Mouse (Mus musculus): ENCODE measurements around the gene Crtc1.
A peak's percentile ranks its signal among the peaks of the same experiment; 100 is the strongest.

The Crtc1 gene

GRCm38 (mm10) chr8:70393087-70393486 is 46.3 kb downstream of the Crtc1 start:
- ATAC-seq (ENCODE audit: low TSS enrichment): no peak

DNA sequence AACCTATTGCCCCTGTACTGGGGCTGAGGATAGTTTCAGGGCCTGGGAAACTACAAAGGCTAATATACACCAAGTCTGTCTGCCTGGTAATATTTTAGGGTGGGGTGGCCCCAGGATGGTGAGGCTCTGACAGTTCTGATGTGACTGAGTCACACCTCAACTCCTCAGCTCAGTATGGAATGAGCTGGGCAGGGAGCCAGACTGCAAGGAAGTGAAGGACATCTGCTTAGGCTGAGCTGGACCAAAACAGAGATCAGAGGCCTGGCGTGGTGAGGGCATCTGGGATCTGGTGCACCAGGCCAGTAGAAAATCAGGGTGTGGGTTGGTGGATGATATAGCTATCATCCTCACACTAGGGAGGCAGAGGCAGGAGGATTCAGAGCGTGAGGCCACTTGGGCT is 49.7 kb downstream of the Crtc1 start:
- ATAC-seq (ENCODE audit: low TSS enrichment): 0 out of 2 replicates have a peak, but pooled peaks have one; percentile 19

DNA sequence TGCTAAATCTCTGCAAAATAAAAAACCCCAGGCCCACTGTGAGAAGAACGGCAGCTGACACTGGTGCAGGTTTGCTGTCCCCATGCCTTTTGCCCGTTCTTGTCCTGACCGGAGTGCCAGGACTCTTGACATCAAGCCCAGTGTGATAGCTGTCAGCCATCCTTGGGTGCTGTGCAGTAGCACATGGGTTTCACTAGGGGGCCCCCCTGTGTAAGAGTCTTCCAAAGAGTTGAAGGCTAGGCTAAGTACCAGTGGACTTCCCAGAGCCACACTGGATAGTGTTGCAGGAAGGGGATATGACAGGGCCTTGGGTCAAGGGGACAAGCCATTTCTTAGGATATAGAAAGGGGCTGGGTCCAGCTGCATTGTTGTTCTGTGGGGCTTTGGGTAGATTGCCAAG is 56.1 kb downstream of the Crtc1 start:
- peak; percentile 72 for ATAC-seq (ENCODE audit: low TSS enrichment)

DNA sequence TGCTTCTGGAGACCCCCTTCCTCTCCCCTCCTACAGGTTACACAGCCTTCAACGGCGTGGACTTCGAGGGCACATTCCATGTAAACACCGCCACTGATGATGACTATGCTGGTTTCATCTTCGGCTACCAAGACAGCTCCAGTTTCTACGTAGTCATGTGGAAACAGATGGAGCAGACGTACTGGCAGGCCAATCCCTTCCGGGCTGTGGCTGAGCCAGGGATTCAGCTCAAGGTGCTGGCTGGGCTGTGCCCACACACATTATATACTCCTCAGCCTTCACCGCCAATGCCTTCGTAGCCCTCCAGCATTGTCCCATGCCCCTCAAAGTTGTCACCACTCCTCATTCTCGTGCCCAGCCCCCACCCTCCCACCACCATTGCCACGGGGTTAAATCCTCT is 59.3 kb downstream of the Crtc1 start:
- peak; percentile 71 for ATAC-seq (ENCODE audit: low TSS enrichment)

- ATAC-seq (ENCODE audit: low TSS enrichment): no peak
Measured at GRCm38 (mm10) chr8:70377049-70377448, 62.3 kb downstream of the Crtc1 start.

- ATAC-seq (ENCODE audit: low TSS enrichment): no peak
Measured at GRCm38 (mm10) chr8:70376275-70376741, 63.1 kb downstream of the Crtc1 start.

DNA sequence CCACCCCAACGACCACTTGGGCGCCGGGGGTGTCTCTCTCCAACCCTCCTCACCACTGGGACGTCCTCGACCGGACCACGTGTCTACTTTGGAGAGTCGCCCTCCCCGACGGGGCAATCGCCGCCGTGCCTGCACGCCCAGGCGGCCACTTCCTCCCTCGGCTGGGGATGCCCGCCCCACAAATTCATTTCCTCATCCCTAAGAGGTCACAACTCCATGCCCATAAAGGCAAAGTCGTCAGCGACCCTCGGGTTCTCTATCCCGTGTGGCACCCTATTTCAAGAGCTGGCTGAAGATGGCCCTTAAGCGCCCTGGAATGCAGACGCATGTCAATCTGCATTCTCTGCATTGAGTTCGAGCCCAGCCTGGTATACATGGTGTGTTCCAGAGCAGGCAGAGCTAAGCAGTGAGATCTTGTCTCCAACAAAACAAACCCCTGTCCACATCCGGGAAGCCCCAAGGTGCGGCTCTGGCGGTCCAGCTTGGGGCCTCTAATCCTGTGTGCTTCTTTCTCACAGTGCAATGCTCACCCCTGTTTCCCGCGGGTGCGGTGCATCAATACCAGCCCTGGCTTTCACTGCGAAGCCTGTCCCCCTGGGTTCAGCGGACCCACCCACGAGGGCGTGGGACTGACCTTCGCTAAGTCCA is 64.0 kb downstream of the Crtc1 start:
- ATAC-seq (ENCODE audit: low TSS enrichment): no peak

- ATAC-seq (ENCODE audit: low TSS enrichment): 0 out of 2 replicates have a peak, but pooled peaks have one; percentile 22
Measured at GRCm38 (mm10) chr8:70374318-70374927, 65.0 kb downstream of the Crtc1 start.

- no peak for ATAC-seq (ENCODE audit: low TSS enrichment)
Measured at GRCm38 (mm10) chr8:70373397-70374317, 65.7 kb downstream of the Crtc1 start, which contains the start of gene Comp. Comp (plus strand) TSS chr8:70373558.

GRCm38 (mm10) chr8:70371951-70372350 is 67.4 kb downstream of the Crtc1 start:
- ATAC-seq (ENCODE audit: low TSS enrichment): no peak

DNA sequence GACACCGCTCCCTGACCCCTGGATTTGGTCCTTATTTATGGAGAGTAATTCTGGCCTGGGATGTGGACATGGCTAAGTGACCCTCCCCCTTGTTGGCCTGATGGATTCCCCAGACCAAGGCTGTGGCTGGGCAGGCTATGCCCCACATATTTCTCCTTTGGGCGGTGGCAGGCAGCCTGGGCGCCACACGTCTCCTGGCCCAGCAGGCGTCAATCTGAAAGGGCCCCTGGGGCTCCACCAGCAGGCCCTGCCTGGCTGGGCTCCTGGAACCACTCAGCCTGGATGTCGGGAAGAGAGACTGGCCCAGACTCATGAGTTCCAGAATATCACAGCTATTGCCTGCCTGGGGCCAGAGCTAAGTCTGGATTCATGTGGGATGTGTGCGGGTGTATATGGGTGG is 68.9 kb downstream of the Crtc1 start:
- no peak for ATAC-seq (ENCODE audit: low TSS enrichment)

GRCm38 (mm10) chr8:70366588-70366987 is 72.8 kb downstream of the Crtc1 start:
- ATAC-seq (ENCODE audit: low TSS enrichment): no peak

DNA sequence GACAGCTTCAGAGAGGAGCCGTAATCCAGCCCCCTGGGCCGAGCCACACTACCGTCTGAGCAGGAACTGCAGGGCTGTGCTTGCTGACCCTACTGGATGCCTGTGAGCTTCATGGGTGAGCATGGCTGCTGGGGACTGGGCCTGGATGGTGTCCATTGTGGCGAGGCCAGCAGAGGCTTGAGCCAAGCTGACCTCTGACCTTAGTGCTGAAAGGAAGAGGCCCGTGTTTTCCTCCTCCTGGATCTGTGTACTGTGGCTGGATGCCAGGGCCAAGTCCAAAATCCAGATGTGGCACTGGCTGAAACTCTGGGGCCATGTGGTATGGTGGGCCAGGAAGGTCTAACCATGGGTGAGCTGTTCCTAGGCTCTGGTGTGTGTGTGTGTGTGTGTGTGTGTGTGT is 75.3 kb downstream of the Crtc1 start:
- ATAC-seq (ENCODE audit: low TSS enrichment): no peak

DNA sequence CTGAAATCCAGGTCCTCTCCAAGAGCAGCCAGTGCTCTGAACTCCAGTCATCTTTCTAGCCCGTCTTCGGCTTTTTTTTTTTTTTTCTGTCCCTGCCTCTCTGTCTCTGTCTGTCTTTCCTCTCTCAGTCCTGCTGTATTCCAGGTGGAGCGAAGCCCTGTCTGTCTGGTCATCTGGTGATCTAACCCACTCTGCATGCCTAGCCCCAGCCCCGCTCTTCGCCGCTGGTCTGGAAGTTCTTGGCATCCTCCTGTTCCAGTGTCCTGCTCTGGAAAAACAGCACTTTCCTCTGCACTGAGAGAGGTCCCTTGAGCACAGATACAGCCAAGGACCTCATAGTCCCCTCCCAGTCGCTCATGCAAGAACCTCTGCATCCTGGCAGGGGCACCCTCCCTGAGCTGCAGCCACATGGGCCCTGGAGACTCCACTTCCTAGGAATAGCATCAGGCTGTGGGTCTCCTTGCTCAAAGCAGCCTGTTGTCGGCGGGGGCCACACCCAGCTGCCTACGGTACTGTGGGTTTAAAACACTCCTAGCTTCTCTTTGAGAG is 77.8 kb downstream of the Crtc1 start:
- ATAC-seq (ENCODE audit: low TSS enrichment): no peak

DNA sequence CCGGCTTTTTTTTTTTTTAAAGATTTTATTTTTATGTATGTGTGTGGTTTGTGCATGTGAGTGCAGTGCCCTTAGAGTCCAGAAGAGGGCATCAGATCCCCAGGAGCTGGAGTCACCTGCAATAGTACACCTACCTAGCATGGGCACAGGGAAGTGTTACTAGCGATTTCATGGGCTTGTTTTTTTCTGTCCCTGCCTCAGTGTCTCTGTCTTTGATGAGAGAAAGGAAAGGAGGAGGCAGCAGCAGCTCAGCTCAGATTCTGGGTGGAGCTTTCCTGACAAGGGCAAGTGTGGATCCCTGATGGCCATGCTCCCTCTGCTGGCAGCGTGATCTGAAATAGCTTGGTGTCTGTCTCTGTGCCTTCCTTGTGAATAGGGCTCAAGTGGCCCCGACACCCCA is 78.6 kb downstream of the Crtc1 start:
- no peak for ATAC-seq (ENCODE audit: low TSS enrichment)

- ATAC-seq (ENCODE audit: low TSS enrichment): no peak
Measured at GRCm38 (mm10) chr8:70359411-70359810, 80.0 kb downstream of the Crtc1 start.

- no peak for ATAC-seq (ENCODE audit: low TSS enrichment)
Measured at GRCm38 (mm10) chr8:70356111-70356510, 83.3 kb downstream of the Crtc1 start.

DNA sequence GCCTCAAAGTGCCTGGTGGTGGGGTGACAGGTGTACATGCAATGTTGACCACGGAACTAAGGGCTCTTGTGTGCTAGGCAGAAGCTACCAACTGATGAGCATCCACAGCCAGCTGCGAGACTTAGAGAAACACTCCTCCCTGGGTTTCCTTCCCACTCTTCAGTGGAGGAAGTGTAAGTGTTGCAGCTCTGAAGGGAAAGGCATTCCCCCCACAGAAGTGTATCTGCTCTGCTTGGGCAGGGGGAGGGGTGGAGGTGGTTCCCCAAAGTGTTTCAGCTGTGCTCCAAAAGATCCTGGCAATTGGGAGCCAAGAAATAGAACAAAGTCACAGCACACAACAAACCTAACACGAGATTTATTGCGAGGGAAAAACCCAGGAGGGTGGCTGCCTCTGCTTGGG is 85.4 kb downstream of the Crtc1 start:
- peak; percentile 77 for ATAC-seq (ENCODE audit: low TSS enrichment)

- ATAC-seq (ENCODE audit: low TSS enrichment): peak; percentile 72
Measured at GRCm38 (mm10) chr8:70353194-70353817, 86.1 kb downstream of the Crtc1 start, which contains the start of gene Upf1. Upf1 (minus strand) TSS chr8:70353278.

- 0 out of 2 replicates have a peak, but pooled peaks have one; percentile 0 for ATAC-seq (ENCODE audit: low TSS enrichment)
Measured at GRCm38 (mm10) chr8:70352657-70353151, 86.7 kb downstream of the Crtc1 start.

GRCm38 (mm10) chr8:70352000-70352384 is 87.4 kb downstream of the Crtc1 start:
- no peak for ATAC-seq (ENCODE audit: low TSS enrichment)
